Mouse (Mus musculus) gastrocnemius, postnatal 36 days (tissue): ENCODE measurements around the gene Axdnd1. TPM values are rescaled to one million over a fixed set of nuclear protein-coding genes. Genes with fewer than 3 reads are reported as not detected.

ENCODE experiments used
- DNase-seq, 2 experiments: peaks; one replicate each; pipeline ENCODE4 v3.0.0; 2022
- intact Hi-C: fragments of 180-260 bp; cut with DNase I; formaldehyde crosslinking; loops from one replicate; pipeline ENCODE4 v1.15.1; 2025
- long read RNA-seq, 2 experiments: library from polyadenylated mRNA; stranded (forward); transcript quantifications; one replicate each; pipeline ENCODE4 v2.0.0; 2021
- total RNA-seq, 2 experiments: library from RNA; stranded (reverse); gene quantifications; 2 replicates each; pipeline ENCODE4 v1.2.3; 2021

The Axdnd1 gene
- under 1 TPM in 1 of 2 experiments, not detected in 1; 0.28 TPM for total RNA-seq
- long read RNA-seq, experiment 1 = 0 reads
- long read RNA-seq, experiment 2 = 0 reads

- peak; percentile 80 to 81 for DNase-seq
- intact Hi-C loops = loop anchor here (5.0 kb wide), 1 partner anchor 52 kb away; the partner anchor contains the start of gene Soat1
These were observed at the start of gene Axdnd1 for GRCm38 (mm10) chr1:156420671-156421297. Gene Axdnd1, minus strand, starts transcription at chr1:156421159.

- intact Hi-C loops = loop anchor here (5.0 kb wide), 1 partner anchor 48 kb away; the partner anchor contains the start of gene Axdnd1
- DNase-seq = no peak
These were observed 49.6 kb upstream of the Axdnd1 start for GRCm38 (mm10) chr1:156470557-156470956.

GRCm38 (mm10) chr1:156468576-156468975 lies 47.6 kb upstream of the Axdnd1 start:
- intact Hi-C loops = no loop called here
- DNase-seq = no peak

GRCm38 (mm10) chr1:156467655-156468255 lies 46.8 kb upstream of the Axdnd1 start:
- intact Hi-C loops = no loop called here
- no peak for DNase-seq

- intact Hi-C loops = no loop called here
These were observed 44.0 kb upstream of the Axdnd1 start for GRCm38 (mm10) chr1:156464963-156465362.

GRCm38 (mm10) chr1:156463981-156464853 lies 43.3 kb upstream of the Axdnd1 start:
- intact Hi-C loops = no loop called here
- DNase-seq = no peak

More at GRCm38 (mm10) chr1:156464963-156465362, 44.0 kb upstream of the Axdnd1 start:
- no peak for DNase-seq

GRCm38 (mm10) chr1:156462273-156462991 lies 41.5 kb upstream of the Axdnd1 start:
- DNase-seq = no peak
- intact Hi-C loops = no loop called here

GRCm38 (mm10) chr1:156461036-156461435 lies 40.1 kb upstream of the Axdnd1 start:
- intact Hi-C loops = no loop called here
- no peak for DNase-seq

GRCm38 (mm10) chr1:156460216-156460615 lies 39.3 kb upstream of the Axdnd1 start:
- intact Hi-C loops = no loop called here
- DNase-seq = no peak

- intact Hi-C loops = no loop called here
- no peak for DNase-seq
These were observed 38.7 kb upstream of the Axdnd1 start for GRCm38 (mm10) chr1:156459690-156460089.

GRCm38 (mm10) chr1:156458391-156459060 lies 37.6 kb upstream of the Axdnd1 start:
- intact Hi-C loops = no loop called here
- DNase-seq = no peak

- intact Hi-C loops = no loop called here
- DNase-seq = no peak
These were observed 34.2 kb upstream of the Axdnd1 start for GRCm38 (mm10) chr1:156455005-156455758.

GRCm38 (mm10) chr1:156454384-156454783 lies 33.4 kb upstream of the Axdnd1 start:
- no peak for DNase-seq
- intact Hi-C loops = no loop called here

GRCm38 (mm10) chr1:156453876-156454275 lies 32.9 kb upstream of the Axdnd1 start:
- intact Hi-C loops = no loop called here

GRCm38 (mm10) chr1:156450478-156450877 lies 29.5 kb upstream of the Axdnd1 start:
- no peak for DNase-seq
- intact Hi-C loops = no loop called here

More at GRCm38 (mm10) chr1:156453876-156454275, 32.9 kb upstream of the Axdnd1 start:
- DNase-seq = no peak

- no peak for DNase-seq
- intact Hi-C loops = no loop called here
These were observed 28.7 kb upstream of the Axdnd1 start for GRCm38 (mm10) chr1:156449691-156450090.

- DNase-seq = no peak
- intact Hi-C loops = no loop called here
These were observed 28.1 kb upstream of the Axdnd1 start for GRCm38 (mm10) chr1:156449089-156449488.

GRCm38 (mm10) chr1:156445049-156445448 lies 24.1 kb upstream of the Axdnd1 start:
- intact Hi-C loops = no loop called here
- no peak for DNase-seq

- DNase-seq = no peak
These were observed 21.8 kb upstream of the Axdnd1 start for GRCm38 (mm10) chr1:156442776-156443175.

More at GRCm38 (mm10) chr1:156442776-156443175, 21.8 kb upstream of the Axdnd1 start:
- intact Hi-C loops = no loop called here
